Mouse (Mus musculus): ENCODE results near the gene Mindy2.

GRCm38 (mm10) chr9:70698090-70698489 lies 41.1 kb upstream of the Mindy2 start:
- TF ChIP-seq MXI1 (IDR thresholded peaks at IDR 0.05; ENCODE audit: low read depth, low read length) (no peak), USF1 (IDR thresholded peaks at IDR 0.05; ENCODE audit: low read depth, low read length) (no peak), TCF12 (IDR thresholded peaks at IDR 0.05; ENCODE audit: low read depth, low read length) (no peak), POLR2A (IDR thresholded peaks at IDR 0.05; ENCODE audit: control insufficient read depth in 1 of 2, insufficient read depth in 1 of 2, low read depth in 1 of 2, low read length in 2 of 2, poor library complexity in 1 of 2) (no peak), RAD21 (IDR thresholded peaks at IDR 0.05; ENCODE audit: low read depth, low read length) (no peak), CTCF (IDR thresholded peaks at IDR 0.05 in 2 of 3, conservative IDR thresholded peaks at IDR 0.05 in 1 of 3; ENCODE audit: control insufficient read depth in 1 of 3, insufficient read depth in 1 of 3, low read depth in 2 of 3, low read length in 3 of 3, poor library complexity in 1 of 3, severe bottlenecking in 1 of 3) (no peak), NRF1 (IDR thresholded peaks at IDR 0.05; ENCODE audit: insufficient read depth, low read depth, low read length, poor library complexity, severe bottlenecking) (no peak), TAL1 (IDR thresholded peaks at IDR 0.05; ENCODE audit: low read length) (peak; percentile 28; the same call in 1 of the 2 replicates), USF2 (IDR thresholded peaks at IDR 0.05; ENCODE audit: borderline replicate concordance in 1 of 2, insufficient read depth in 1 of 2, low read depth in 1 of 2, low read length in 2 of 2) (no peak), MEF2A (IDR thresholded peaks at IDR 0.05; ENCODE audit: extremely low read depth, insufficient replicate concordance, low read depth, low read length, poor library complexity, severe bottlenecking) (no peak), ZKSCAN1 (IDR thresholded peaks at IDR 0.05; ENCODE audit: low read depth, low read length) (no peak), JUND (IDR thresholded peaks at IDR 0.05; ENCODE audit: low read depth, low read length) (no peak), HCFC1 (IDR thresholded peaks at IDR 0.05; ENCODE audit: low read depth, low read length) (no peak), POLR2AphosphoS2 (IDR thresholded peaks at IDR 0.05; ENCODE audit: low read length) (no peak)

Data from MEL (cell line).